Mouse (Mus musculus) spleen, adult 2 months (tissue): ENCODE data around the gene Gtsf1.

Source experiments
- CTCF ChIP-seq: fragments of 200-500 bp; IDR thresholded peaks from 2 replicates; pipeline ENCODE4 v1.5.1; 2011; ENCODE audit warnings: mild to moderate bottlenecking, inconsistent platforms; ENCODE audit not compliant: insufficient read depth, insufficient read length, insufficient replicate concordance; ENCODE audit errors: extremely low read depth
- POLR2A ChIP-seq: fragments of 200-500 bp; IDR thresholded peaks from 2 replicates; pipeline ENCODE4 v1.6.1; 2011; ENCODE audit warnings: low read depth, low read length, inconsistent platforms

- TF ChIP-seq CTCF = no peak
- TF ChIP-seq POLR2A = no peak
Measured at GRCm38 (mm10) chr15:103370462-103370861, 59.8 kb downstream of the Gtsf1 start.
